Mouse (Mus musculus) hindbrain, embryonic 12.5 days (tissue): ENCODE data around the gene Olfr1222. TPM values are rescaled to one million over a fixed set of nuclear protein-coding genes. Genes with fewer than 3 reads are reported as not detected.
"Not testable (repeated sequence)": the region's sequence is repeated elsewhere in the genome, so short reads cannot be mapped to it uniquely, and the experiment has no call there.

ENCODE experiments used
- ATAC-seq: fragments of 200-750 bp; cut with Nextera tagmentation; 2 replicates; pipeline ENCODE4 v1.8.0; 2017; ENCODE audit warnings: moderate TSS enrichment; ENCODE audit not compliant: low FRiP score
- H3K27ac ChIP-seq: fragments of 300-500 bp; sonication (generic); 2 replicates; pipeline ENCODE4 v1.5.1; 2016; ENCODE audit warnings: mild to moderate bottlenecking
- H3K27me3 ChIP-seq: fragments of 300-500 bp; sonication (generic); 2 replicates; pipeline ENCODE4 v1.6.1; 2016; ENCODE audit warnings: mild to moderate bottlenecking
- H3K36me3 ChIP-seq: fragments of 300-500 bp; sonication (generic); 2 replicates; pipeline ENCODE4 v1.6.1; 2016; ENCODE audit warnings: mild to moderate bottlenecking
- H3K4me1 ChIP-seq: fragments of 300-500 bp; sonication (generic); 2 replicates; pipeline ENCODE4 v1.6.1; 2016
- H3K4me2 ChIP-seq: fragments of 300-500 bp; sonication (generic); replicated peaks from 2 replicates; pipeline ENCODE4 v1.6.1; 2016; ENCODE audit warnings: mild to moderate bottlenecking
- H3K4me3 ChIP-seq: fragments of 300-500 bp; sonication (generic); 2 replicates; pipeline ENCODE4 v1.5.1; 2016; ENCODE audit warnings: mild to moderate bottlenecking
- H3K9ac ChIP-seq: fragments of 300-500 bp; sonication (generic); 2 replicates; pipeline ENCODE4 v1.6.1; 2016; ENCODE audit warnings: mild to moderate bottlenecking, moderate library complexity
- H3K9me3 ChIP-seq: fragments of 300-500 bp; sonication (generic); replicated peaks from 2 replicates; pipeline ENCODE4 v1.6.1; 2016; ENCODE audit warnings: mild to moderate bottlenecking
- WGBS: fragments of 180-500 bp; shearing (Covaris S2); methylation state at CpG from one replicate; pipeline ENCODE4 v1.1.7; 2016; 5-methylcytosine and 5-hydroxymethylcytosine counted together
- polyA plus RNA-seq: library from polyadenylated mRNA; unstranded; fragments of >200 nt; fragmentation: Nextera tagmentation; extraction: Ambion mirVana; gene quantifications from 2 replicates; pipeline ENCODE4 v1.2.1, GENCODE M21; 2016

The Olfr1222 gene
- not detected in 2 replicates for polyA plus RNA-seq

GRCm38 (mm10) chr2:89132954-89133353 lies at the start of gene Olfr1222:
Gene Olfr1222, minus strand, starts transcription at chr2:89133054.
- WGBS = 86% methylated on average over 3 of the region's 3 CpGs
- H3K36me3 ChIP-seq = no peaks in the 10 kb centered on the region
- no peak within 1 kb of the TSS for H3K27ac ChIP-seq
- H3K4me2 ChIP-seq = no peak within 1 kb of the TSS
- no peak within 1 kb of the TSS for H3K9ac ChIP-seq
- no peak within 1 kb of the TSS for H3K4me3 ChIP-seq
- no peak for ATAC-seq
- H3K27me3 ChIP-seq = no peaks in the 10 kb centered on the region
- H3K4me1 ChIP-seq = no peaks in the 10 kb centered on the region
- no peaks in the 10 kb centered on the region for H3K9me3 ChIP-seq

- 79% methylated on average over 1 of the region's 1 CpGs for WGBS
Observed at GRCm38 (mm10) chr2:89174569-89174968, 41.7 kb upstream of the Olfr1222 start, which contains the start of gene Olfr1225. Gene Olfr1225, minus strand, starts transcription at chr2:89174669.

GRCm38 (mm10) chr2:89164711-89165110 lies 31.9 kb upstream of the Olfr1222 start:
- H3K9me3 ChIP-seq, H3K4me2 ChIP-seq, H3K27me3 ChIP-seq, H3K36me3 ChIP-seq, H3K4me3 ChIP-seq, ATAC-seq, H3K27ac ChIP-seq, H3K4me1 ChIP-seq, H3K9ac ChIP-seq: not testable (repeated sequence)
- WGBS = 94% methylated on average over 4 of the region's 4 CpGs

More at GRCm38 (mm10) chr2:89174569-89174968, 41.7 kb upstream of the Olfr1222 start, which contains the start of gene Olfr1225:
- no peak within 1 kb of the TSS for H3K9ac ChIP-seq
- H3K4me3 ChIP-seq = no peak within 1 kb of the TSS
- no peak within 1 kb of the TSS for H3K27ac ChIP-seq
- H3K9me3 ChIP-seq = no peaks in the 10 kb centered on the region
- no peak within 1 kb of the TSS for H3K4me2 ChIP-seq
- no peak for ATAC-seq
- no peaks in the 10 kb centered on the region for H3K27me3 ChIP-seq
- H3K36me3 ChIP-seq = no peaks in the 10 kb centered on the region
- H3K4me1 ChIP-seq = no peaks in the 10 kb centered on the region

GRCm38 (mm10) chr2:89163991-89164390 lies 31.1 kb upstream of the Olfr1222 start, which contains the start of gene Olfr1224-ps1:
Gene Olfr1224-ps1, minus strand, starts transcription at chr2:89164091.
- not testable (repeated sequence) for H3K27me3 ChIP-seq, H3K27ac ChIP-seq, ATAC-seq

GRCm38 (mm10) chr2:89151460-89151859 lies 18.6 kb upstream of the Olfr1222 start, which contains the start of gene Olfr1223:
Gene Olfr1223, minus strand, starts transcription at chr2:89151560.
- Histone ChIP-seq H3K9me3 (no peaks in the 10 kb centered on the region), H3K9ac (no peak within 1 kb of the TSS), H3K4me3 (no peak within 1 kb of the TSS), H3K4me1 (no peaks in the 10 kb centered on the region), H3K36me3 (no peaks in the 10 kb centered on the region), H3K27ac (no peak within 1 kb of the TSS), H3K4me2 (no peak within 1 kb of the TSS), H3K27me3 (no peaks in the 10 kb centered on the region)
- 90% methylated on average over 1 of the region's 1 CpGs for WGBS
- no peak for ATAC-seq

More at GRCm38 (mm10) chr2:89163991-89164390, 31.1 kb upstream of the Olfr1222 start, which contains the start of gene Olfr1224-ps1:
- H3K4me3 ChIP-seq, H3K9me3 ChIP-seq, H3K9ac ChIP-seq, H3K4me1 ChIP-seq, H3K36me3 ChIP-seq, H3K4me2 ChIP-seq: not testable (repeated sequence)
- WGBS = 93% methylated on average over 8 of the region's 8 CpGs

- Histone ChIP-seq H3K9me3 (no peaks in the 10 kb centered on the region), H3K4me2 (no peak within 1 kb of the TSS), H3K36me3 (no peaks in the 10 kb centered on the region), H3K4me3 (no peak within 1 kb of the TSS), H3K27me3 (no peaks in the 10 kb centered on the region), H3K4me1 (no peaks in the 10 kb centered on the region), H3K9ac (no peak within 1 kb of the TSS), H3K27ac (no peak within 1 kb of the TSS)
- no peak for ATAC-seq
- WGBS = 88% methylated on average over 2 of the region's 2 CpGs
Observed at GRCm38 (mm10) chr2:89117183-89117582, 15.7 kb downstream of the Olfr1222 start, which contains the start of gene Olfr1221. Gene Olfr1221, minus strand, starts transcription at chr2:89117283.

GRCm38 (mm10) chr2:89106735-89107134 lies 26.1 kb downstream of the Olfr1222 start, which contains the start of gene Olfr1220:
Gene Olfr1220, minus strand, starts transcription at chr2:89106835.
- WGBS = 71% methylated on average over 3 of the region's 3 CpGs
- H3K4me1 ChIP-seq = no peaks in the 10 kb centered on the region
- no peak for ATAC-seq
- no peaks in the 10 kb centered on the region for H3K27me3 ChIP-seq
- no peaks in the 10 kb centered on the region for H3K36me3 ChIP-seq
- H3K9me3 ChIP-seq = no peaks in the 10 kb centered on the region
- no peak within 1 kb of the TSS for H3K4me3 ChIP-seq
- no peak within 1 kb of the TSS for H3K4me2 ChIP-seq
- no peak within 1 kb of the TSS for H3K9ac ChIP-seq
- H3K27ac ChIP-seq = no peak within 1 kb of the TSS

- no peaks in the 10 kb centered on the region for H3K36me3 ChIP-seq
- H3K4me1 ChIP-seq = no peaks in the 10 kb centered on the region
- H3K9ac ChIP-seq = no peak overlapping the region
- H3K4me2 ChIP-seq = no peak overlapping the region
- no peaks in the 10 kb centered on the region for H3K27me3 ChIP-seq
- H3K27ac ChIP-seq = no peak overlapping the region
- H3K4me3 ChIP-seq = no peak overlapping the region
- no peaks in the 10 kb centered on the region for H3K9me3 ChIP-seq
- no peak for ATAC-seq
Observed at GRCm38 (mm10) chr2:89105651-89106050, 27.2 kb downstream of the Olfr1222 start.

- Histone ChIP-seq H3K9ac (no peak overlapping the region), H3K4me3 (no peak overlapping the region), H3K4me1 (no peaks in the 10 kb centered on the region), H3K27ac (no peak overlapping the region), H3K27me3 (no peaks in the 10 kb centered on the region), H3K9me3 (no peaks in the 10 kb centered on the region), H3K36me3 (no peaks in the 10 kb centered on the region), H3K4me2 (no peak overlapping the region)
- 100% methylated on average over 1 of the region's 1 CpGs for WGBS
- ATAC-seq = no peak
Observed at GRCm38 (mm10) chr2:89093848-89094247, 39.0 kb downstream of the Olfr1222 start.

- ATAC-seq = no peak
- Histone ChIP-seq H3K4me3 (no peak within 1 kb of the TSS), H3K4me1 (no peaks in the 10 kb centered on the region), H3K9ac (no peak within 1 kb of the TSS), H3K9me3 (no peaks in the 10 kb centered on the region), H3K27me3 (no peaks in the 10 kb centered on the region), H3K27ac (no peak within 1 kb of the TSS), H3K36me3 (no peaks in the 10 kb centered on the region), H3K4me2 (no peak within 1 kb of the TSS)
- WGBS = 64% methylated on average over 1 of the region's 1 CpGs
Observed at GRCm38 (mm10) chr2:89083413-89083812, 49.4 kb downstream of the Olfr1222 start, which contains the start of gene Olfr1219. Gene Olfr1219, minus strand, starts transcription at chr2:89083513.

GRCm38 (mm10) chr2:89081487-89081886 lies 51.4 kb downstream of the Olfr1222 start:
- Histone ChIP-seq H3K9me3 (no peaks in the 10 kb centered on the region), H3K27me3 (no peaks in the 10 kb centered on the region), H3K4me3 (no peak overlapping the region), H3K36me3 (no peaks in the 10 kb centered on the region), H3K4me1 (no peaks in the 10 kb centered on the region), H3K9ac (no peak overlapping the region), H3K27ac (no peak overlapping the region), H3K4me2 (no peak overlapping the region)
- ATAC-seq = no peak
